Mouse (Mus musculus): ENCODE measurements around the gene Clhc1.

DNA sequence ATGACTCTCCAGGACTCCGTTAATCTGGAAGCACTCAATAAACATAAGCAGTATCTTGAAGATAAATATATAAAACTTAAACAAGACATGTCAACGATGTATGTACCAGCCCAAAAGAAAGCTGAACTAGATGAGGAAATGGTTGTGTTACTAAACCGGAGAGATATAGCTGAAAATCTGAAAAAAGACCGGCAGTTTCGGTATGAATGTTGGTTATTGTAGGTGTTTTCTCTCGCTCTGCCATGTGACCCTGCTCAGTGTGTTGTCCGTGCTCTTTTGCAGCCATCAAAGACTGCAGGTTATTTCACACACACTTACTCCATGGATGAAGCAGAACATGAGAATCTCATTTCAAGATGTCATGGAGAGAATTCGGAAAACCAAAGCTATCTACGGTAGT, 12.7 kb downstream of the Clhc1 start:
- TF ChIP-seq CTCF (IDR thresholded peaks at IDR 0.05; ENCODE audit: insufficient read depth, low read depth, low read length) (no peak), POLR2A (IDR thresholded peaks at IDR 0.05; ENCODE audit: insufficient read depth, low read depth, low read length) (no peak)
